Mouse (Mus musculus) myocyte (in vitro differentiated cells): Measurements from ENCODE around the gene Sh3rf1.

Source experiments
- E2F4 ChIP-seq: IDR thresholded peaks from one replicate; pipeline ENCODE4 v1.6.1; 2011; ENCODE audit warnings: mild to moderate bottlenecking, control low read depth, moderate library complexity; ENCODE audit not compliant: insufficient read depth
- MAX ChIP-seq: IDR thresholded peaks from one replicate; pipeline ENCODE4 v1.6.1; 2011; ENCODE audit warnings: low read depth, mild to moderate bottlenecking, control low read depth
- MYOD1 ChIP-seq, 3 experiments: IDR thresholded peaks; one replicate each; pipeline ENCODE4 v1.6.1; 2011; ENCODE audit warnings: control low read depth in 2 of 3, low read depth in 2 of 3, mild to moderate bottlenecking in 2 of 3, moderate library complexity in 1 of 3; ENCODE audit not compliant: insufficient read length in 2 of 3, control insufficient read depth in 1 of 3
- MYOG ChIP-seq, 3 experiments: IDR thresholded peaks; one replicate each; pipeline ENCODE4 v1.6.1; 2011; ENCODE audit warnings: control low read depth in 2 of 3, low read depth in 2 of 3, mild to moderate bottlenecking in 2 of 3; ENCODE audit not compliant: insufficient read length in 2 of 3, control insufficient read depth in 1 of 3, insufficient read depth in 1 of 3
- POLR2A ChIP-seq: IDR thresholded peaks from one replicate; pipeline ENCODE4 v1.6.1; 2011; ENCODE audit warnings: low read depth, mild to moderate bottlenecking, control low read depth, moderate library complexity; ENCODE audit not compliant: insufficient read length
- POLR2AphosphoS2 ChIP-seq: IDR thresholded peaks from one replicate; pipeline ENCODE4 v1.6.1; 2011; ENCODE audit warnings: low read depth, control low read depth; ENCODE audit not compliant: insufficient read length
- REST ChIP-seq: IDR thresholded peaks from one replicate; pipeline ENCODE4 v1.6.1; 2011; ENCODE audit warnings: mild to moderate bottlenecking, control low read depth, moderate library complexity; ENCODE audit not compliant: insufficient read depth, insufficient read length
- SRF ChIP-seq: IDR thresholded peaks from one replicate; pipeline ENCODE4 v1.6.1; 2011; ENCODE audit warnings: low read depth; ENCODE audit not compliant: control insufficient read depth, insufficient read length
- TCF12 ChIP-seq: IDR thresholded peaks from one replicate; pipeline ENCODE4 v1.6.1; 2011; ENCODE audit warnings: mild to moderate bottlenecking, control low read depth; ENCODE audit not compliant: poor library complexity, insufficient read depth, severe bottlenecking
- TCF3 ChIP-seq: IDR thresholded peaks from one replicate; pipeline ENCODE4 v1.6.1; 2011; ENCODE audit warnings: low read depth, control low read depth; ENCODE audit not compliant: insufficient read length
- USF1 ChIP-seq: IDR thresholded peaks from one replicate; pipeline ENCODE4 v1.6.1; 2011; ENCODE audit warnings: low read depth, mild to moderate bottlenecking, control low read depth, moderate library complexity

DNA sequence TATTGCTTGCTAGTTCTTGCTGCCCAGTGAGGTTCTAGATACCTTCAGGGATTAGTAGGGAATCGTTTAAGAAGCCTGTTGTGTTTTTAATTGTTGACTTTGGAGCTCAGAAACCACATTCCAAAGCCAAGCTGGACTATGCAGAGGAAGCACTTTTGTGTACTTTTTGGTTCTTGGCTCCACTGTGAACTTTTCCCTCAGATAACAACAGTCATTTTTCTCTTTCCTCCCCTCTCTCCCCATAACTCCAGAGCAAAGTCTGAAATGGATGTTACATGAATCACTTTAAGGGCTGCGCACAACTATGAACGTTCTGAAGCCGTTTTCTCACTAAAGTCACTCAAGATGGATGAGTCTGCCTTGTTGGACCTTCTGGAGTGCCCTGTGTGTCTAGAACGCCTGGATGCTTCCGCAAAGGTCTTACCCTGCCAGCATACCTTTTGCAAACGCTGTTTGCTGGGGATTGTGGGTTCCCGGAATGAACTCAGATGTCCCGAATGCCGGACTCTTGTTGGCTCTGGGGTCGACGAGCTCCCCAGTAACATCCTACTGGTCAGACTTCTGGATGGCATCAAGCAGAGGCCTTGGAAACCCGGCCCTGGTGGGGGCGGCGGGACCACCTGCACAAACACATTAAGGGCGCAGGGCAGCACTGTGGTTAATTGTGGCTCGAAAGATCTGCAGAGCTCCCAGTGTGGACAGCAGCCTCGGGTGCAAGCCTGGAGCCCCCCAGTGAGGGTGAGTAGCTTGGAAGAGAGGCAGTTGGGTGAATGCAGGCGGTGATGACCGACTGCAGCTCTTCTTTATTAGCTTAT, 2.1 kb downstream of the Sh3rf1 start:
- no peak for TF ChIP-seq POLR2AphosphoS2
- TF ChIP-seq POLR2A = no peak
- no peak for TF ChIP-seq TCF12
- no peak for TF ChIP-seq USF1
- TF ChIP-seq E2F4 = no peak
- no peak for TF ChIP-seq SRF
- no peak for TF ChIP-seq MAX
- TF ChIP-seq REST = no peak
- no peak for TF ChIP-seq MYOG (IDR thresholded peaks at IDR 0.05; ENCODE audit: control insufficient read depth in 1 of 3, insufficient read depth in 1 of 3, insufficient read length in 2 of 3, low read depth in 2 of 3)
- no peak for TF ChIP-seq MYOD1 (IDR thresholded peaks at IDR 0.05; ENCODE audit: control insufficient read depth in 1 of 3, insufficient read length in 2 of 3, low read depth in 2 of 3)
- TF ChIP-seq TCF3 = no peak
